Mouse (Mus musculus): Measurements from ENCODE around the gene Faf2. TPM values are rescaled to one million over a fixed set of nuclear protein-coding genes. Genes with fewer than 3 reads are reported as not detected.

The Faf2 gene
- total and polyA plus RNA-seq, 3 experiments: 9.2 to 21.4 (median 20.4) TPM

- DNase-seq: no peak
- Histone ChIP-seq H3K4me1 (ENCODE audit: control insufficient read depth, insufficient read depth, low read length) (peaks cover 12% of the 10 kb centered on the region), H3K4me3 (no peak overlapping the region), H3K27me3 (ENCODE audit: control insufficient read depth, insufficient read depth, low read length) (no peaks in the 10 kb centered on the region), H3K9ac (ENCODE audit: low read depth, low read length) (no peak overlapping the region), H3K36me3 (ENCODE audit: control insufficient read depth, insufficient read depth, low read length) (no peaks in the 10 kb centered on the region), H3K79me2 (replicated peaks; ENCODE audit: control insufficient read depth, insufficient read depth, low read length) (no peaks in the 10 kb centered on the region), H3K27ac (no peak overlapping the region)
- intact Hi-C loops (cut with DNase I): no loop called here
- WGBS: 89% methylated on average over 11 of the region's 11 CpGs
- no peak for TF ChIP-seq POLR2A (IDR thresholded peaks at IDR 0.05; ENCODE audit: insufficient read depth, low read depth, low read length)
Measured at GRCm38 (mm10) chr13:54695479-54696230, 74.1 kb downstream of the Faf2 start.

- H3K79me2 ChIP-seq (replicated peaks; ENCODE audit: control insufficient read depth, insufficient read depth, low read length): no peaks in the 10 kb centered on the region
- H3K9ac ChIP-seq (ENCODE audit: low read depth, low read length): no peak within 1 kb of the TSS
- no peak for TF ChIP-seq POLR2A (IDR thresholded peaks at IDR 0.05; ENCODE audit: insufficient read depth, low read depth, low read length)
- TF ChIP-seq CTCF (IDR thresholded peaks at IDR 0.05): no peak
- no peak for TF ChIP-seq EP300 (IDR thresholded peaks at IDR 0.05; ENCODE audit: insufficient read depth, low read depth, low read length)
- H3K36me3 ChIP-seq (ENCODE audit: control insufficient read depth, insufficient read depth, low read length): no peaks in the 10 kb centered on the region
- no peak for DNase-seq
- no peak within 1 kb of the TSS for H3K4me3 ChIP-seq
- H3K27me3 ChIP-seq (ENCODE audit: control insufficient read depth, insufficient read depth, low read length): no peaks in the 10 kb centered on the region
- H3K4me1 ChIP-seq (ENCODE audit: control insufficient read depth, insufficient read depth, low read length): no peaks in the 10 kb centered on the region
- no peak within 1 kb of the TSS for H3K27ac ChIP-seq
- 68% methylated on average over 5 of the region's 5 CpGs for WGBS
- intact Hi-C loops (cut with DNase I): no loop called here
Measured at GRCm38 (mm10) chr13:54701243-54701642, 79.7 kb downstream of the Faf2 start, which contains the start of gene Cdhr2. Gene Cdhr2, plus strand, starts transcription at chr13:54701461.

- TF ChIP-seq CTCF (IDR thresholded peaks at IDR 0.05): no peak
- no peak for TF ChIP-seq POLR2A (IDR thresholded peaks at IDR 0.05; ENCODE audit: insufficient read depth, low read depth, low read length)
- TF ChIP-seq EP300 (IDR thresholded peaks at IDR 0.05; ENCODE audit: insufficient read depth, low read depth, low read length): no peak
- H3K4me3 ChIP-seq: no peak overlapping the region
- intact Hi-C loops (cut with DNase I): no loop called here
- no peak overlapping the region for H3K27ac ChIP-seq
- H3K27me3 ChIP-seq (ENCODE audit: control insufficient read depth, insufficient read depth, low read length): no peaks in the 10 kb centered on the region
- no peaks in the 10 kb centered on the region for H3K79me2 ChIP-seq (replicated peaks; ENCODE audit: control insufficient read depth, insufficient read depth, low read length)
- no peak for DNase-seq
- WGBS: 37% methylated on average over 7 of the region's 7 CpGs
- no peaks in the 10 kb centered on the region for H3K4me1 ChIP-seq (ENCODE audit: control insufficient read depth, insufficient read depth, low read length)
- H3K9ac ChIP-seq (ENCODE audit: low read depth, low read length): no peak overlapping the region
- H3K36me3 ChIP-seq (ENCODE audit: control insufficient read depth, insufficient read depth, low read length): no peaks in the 10 kb centered on the region
Measured at GRCm38 (mm10) chr13:54702507-54702906, 80.9 kb downstream of the Faf2 start.

- no peak for DNase-seq
- TF ChIP-seq POLR2A (IDR thresholded peaks at IDR 0.05; ENCODE audit: insufficient read depth, low read depth, low read length) (no peak), CTCF (IDR thresholded peaks at IDR 0.05) (no peak), EP300 (IDR thresholded peaks at IDR 0.05; ENCODE audit: insufficient read depth, low read depth, low read length) (no peak)
- H3K27ac ChIP-seq: no peak overlapping the region
- no peaks in the 10 kb centered on the region for H3K79me2 ChIP-seq (replicated peaks; ENCODE audit: control insufficient read depth, insufficient read depth, low read length)
- no peak overlapping the region for H3K4me3 ChIP-seq
- H3K9ac ChIP-seq (ENCODE audit: low read depth, low read length): no peak overlapping the region
- no peaks in the 10 kb centered on the region for H3K27me3 ChIP-seq (ENCODE audit: control insufficient read depth, insufficient read depth, low read length)
- 37% methylated on average over 6 of the region's 6 CpGs for WGBS
- no peaks in the 10 kb centered on the region for H3K36me3 ChIP-seq (ENCODE audit: control insufficient read depth, insufficient read depth, low read length)
- intact Hi-C loops (cut with DNase I): no loop called here
- H3K4me1 ChIP-seq (ENCODE audit: control insufficient read depth, insufficient read depth, low read length): no peaks in the 10 kb centered on the region
Measured at GRCm38 (mm10) chr13:54704890-54705289, 83.3 kb downstream of the Faf2 start.

- no peak overlapping the region for H3K4me3 ChIP-seq
- WGBS: 71% methylated on average over 3 of the region's 3 CpGs
- H3K9ac ChIP-seq (ENCODE audit: low read depth, low read length): no peak overlapping the region
- H3K4me1 ChIP-seq (ENCODE audit: control insufficient read depth, insufficient read depth, low read length): no peaks in the 10 kb centered on the region
- H3K27me3 ChIP-seq (ENCODE audit: control insufficient read depth, insufficient read depth, low read length): no peaks in the 10 kb centered on the region
- intact Hi-C loops (cut with DNase I): no loop called here
- TF ChIP-seq EP300 (IDR thresholded peaks at IDR 0.05; ENCODE audit: insufficient read depth, low read depth, low read length) (no peak), CTCF (IDR thresholded peaks at IDR 0.05) (no peak), POLR2A (IDR thresholded peaks at IDR 0.05; ENCODE audit: insufficient read depth, low read depth, low read length) (no peak)
- no peaks in the 10 kb centered on the region for H3K79me2 ChIP-seq (replicated peaks; ENCODE audit: control insufficient read depth, insufficient read depth, low read length)
- H3K27ac ChIP-seq: no peak overlapping the region
- DNase-seq: no peak
- H3K36me3 ChIP-seq (ENCODE audit: control insufficient read depth, insufficient read depth, low read length): no peaks in the 10 kb centered on the region
Measured at GRCm38 (mm10) chr13:54710866-54711265, 89.3 kb downstream of the Faf2 start.

Small RNAs within 50 kb of the gene (microRNA-seq; reads per million reads assigned to microRNA genes)
- 0 reads per million in 2 experiments for gene Gm24195

Other genes with a start within 250 kb of the Faf2 start
- 10 to 100 TPM; 19.3 to 20.6 TPM for gene Thoc3, start 152.9 kb upstream of the Faf2 start, total RNA-seq (2021)
- gene Thoc3, start 152.9 kb upstream of the Faf2 start, polyA plus RNA-seq (2012; rRNA removed): 10.7 and 16.7 TPM in 2 replicates
- gene Simc1, start 118.0 kb upstream of the Faf2 start, total RNA-seq (2021): 1 to 10 TPM; 1.7 TPM
- gene Simc1, start 118.0 kb upstream of the Faf2 start, polyA plus RNA-seq (2012; rRNA removed): 1.9 and 2.8 TPM in 2 replicates
- gene 4833439L19Rik, start 56.3 kb upstream of the Faf2 start, total RNA-seq (2021): 10 to 100 TPM; 84.8 to 93.1 TPM
- 114 and 175 TPM in 2 replicates for gene 4833439L19Rik, start 56.3 kb upstream of the Faf2 start, polyA plus RNA-seq (2012; rRNA removed)
- 1 to 10 TPM; 6.2 to 6.8 TPM for gene Arl10, start 46.8 kb upstream of the Faf2 start, total RNA-seq (2021)
- 8.9 and 11.8 TPM in 2 replicates for gene Arl10, start 46.8 kb upstream of the Faf2 start, polyA plus RNA-seq (2012; rRNA removed)
- gene Nop16, start 31.7 kb upstream of the Faf2 start, total RNA-seq (2021): 10 to 100 TPM; 16.5 to 17.1 TPM
- 5.9 and 10.0 TPM in 2 replicates for gene Nop16, start 31.7 kb upstream of the Faf2 start, polyA plus RNA-seq (2012; rRNA removed)
- gene Higd2a, start 31.6 kb upstream of the Faf2 start, total RNA-seq (2021): 100 to 1,000 TPM; 169 to 189 TPM
- 189 and 270 TPM in 2 replicates for gene Higd2a, start 31.6 kb upstream of the Faf2 start, polyA plus RNA-seq (2012; rRNA removed)
- 100 to 1,000 TPM in 1 of 2 experiments, 10 to 100 TPM in 1; 96.6 to 105 TPM for gene Cltb, start 10.4 kb upstream of the Faf2 start, total RNA-seq (2021)
- gene Cltb, start 10.4 kb upstream of the Faf2 start, polyA plus RNA-seq (2012; rRNA removed): 51.2 and 64.1 TPM in 2 replicates
- gene Rnf44, start 72.1 kb downstream of the Faf2 start, total RNA-seq (2021): 10 to 100 TPM; 51.6 to 54.6 TPM
- gene Rnf44, start 72.1 kb downstream of the Faf2 start, polyA plus RNA-seq (2012; rRNA removed): 69.2 and 94.5 TPM in 2 replicates
- not detected for gene Cdhr2, start 79.7 kb downstream of the Faf2 start, total RNA-seq (2021)
- gene Cdhr2, start 79.7 kb downstream of the Faf2 start, polyA plus RNA-seq (2012; rRNA removed): 0.04 TPM in 1 of 2 replicates, not detected in the other
- gene Gprin1, start 128.1 kb downstream of the Faf2 start, total RNA-seq (2021): not detected
- 0.03 TPM in 1 of 2 replicates, not detected in the other for gene Gprin1, start 128.1 kb downstream of the Faf2 start, polyA plus RNA-seq (2012; rRNA removed)
- not detected for gene Sncb, start 144.8 kb downstream of the Faf2 start, total RNA-seq (2021)
- gene Sncb, start 144.8 kb downstream of the Faf2 start, polyA plus RNA-seq (2012; rRNA removed): 0.20 and 0.31 TPM in 2 replicates
- gene Eif4e1b, start 162.2 kb downstream of the Faf2 start, total RNA-seq (2021): not detected
- not detected in 2 replicates for gene Eif4e1b, start 162.2 kb downstream of the Faf2 start, polyA plus RNA-seq (2012; rRNA removed)
- gene Tspan17, start 167.6 kb downstream of the Faf2 start, total RNA-seq (2021): 10 to 100 TPM; 10.0 to 12.7 TPM
- gene Tspan17, start 167.6 kb downstream of the Faf2 start, polyA plus RNA-seq (2012; rRNA removed): 7.2 and 7.6 TPM in 2 replicates